Mouse (Mus musculus) spleen, embryonic (tissue): ENCODE measurements around the gene Pck1.

Source experiments
- CTCF ChIA-PET: fragments of 350-600 bp; sonication (Branson Sonifier 250); formaldehyde crosslinking; loops from one replicate; lab custom pipeline; 2022; lab: Charles Lee

Pck1 gene

GRCm38 (mm10) chr2:173202924-173203689 is 50.3 kb downstream of the Pck1 start:
- CTCF ChIA-PET, result no interaction called here

GRCm38 (mm10) chr2:173203726-173204125 is 50.9 kb downstream of the Pck1 start:
- CTCF ChIA-PET, result no interaction called here

GRCm38 (mm10) chr2:173204671-173205070 is 51.8 kb downstream of the Pck1 start:
- CTCF ChIA-PET, result no interaction called here

GRCm38 (mm10) chr2:173205563-173206099 is 52.8 kb downstream of the Pck1 start:
- CTCF ChIA-PET, result no interaction called here

GRCm38 (mm10) chr2:173207051-173207450 is 54.2 kb downstream of the Pck1 start:
- CTCF ChIA-PET, result no interaction called here
